ENCODE assay signal across 39 mouse cellular contexts in the genomic region with DNA sequence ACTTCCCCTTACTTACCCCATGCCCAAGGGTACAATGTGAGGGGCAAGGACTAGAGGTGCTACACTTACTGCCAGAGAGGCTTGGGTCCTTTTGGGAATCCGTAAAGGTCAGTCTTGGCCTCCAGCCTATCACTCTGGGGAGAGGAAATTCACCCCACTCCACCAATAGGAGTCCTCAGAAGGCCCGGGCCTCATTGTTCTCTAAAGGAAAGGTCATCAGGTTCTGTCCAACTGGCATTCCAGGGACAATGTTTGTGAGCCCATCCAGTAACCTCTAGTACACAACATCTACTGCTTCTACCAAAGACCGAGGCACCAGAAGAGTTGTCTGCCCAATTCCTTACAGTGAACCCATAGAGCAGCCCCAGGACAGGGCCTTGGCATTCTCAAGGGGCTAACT. TPM values are rescaled to one million over a fixed set of nuclear protein-coding genes. Genes with fewer than 3 reads are reported as not detected.
"Had no signal": no experiment of that assay in that cellular context is flagged by ENCODE, and none has a peak within 500 bp of the region (broad histone marks: within the 10 kb centered on the region; RNA-seq: fewer than 3 reads in every experiment).

Tex38 (minus strand) TSS at position 101 of the 400 bp plus-strand sequence.

- DNase-seq: left cerebral cortex, postnatal 4 days; liver; liver, embryonic 13.5 days; liver, postnatal 0 days; lung, adult 18-20 months; lung, embryonic 14.5 days; lung, postnatal 10 days; lung, postnatal 14 days; lung, postnatal 36 days; lung, postnatal 4 days; midbrain, embryonic 14.5 days had no signal

- ATAC-seq: liver, embryonic 12.5 days; liver, postnatal 0 days; lung, postnatal 0 days; midbrain, embryonic 13.5 days; midbrain, embryonic 15.5 days; midbrain, embryonic 16.5 days had no signal

- H3K9me3 ChIP-seq: limb, embryonic 10.5 days; limb, embryonic 12.5 days; limb, embryonic 13.5 days; limb, embryonic 15.5 days; liver, embryonic 12.5 days; liver, embryonic 13.5 days; liver, embryonic 15.5 days; lung, embryonic 15.5 days; midbrain, embryonic 10.5 days; midbrain, embryonic 12.5 days; midbrain, embryonic 13.5 days; midbrain, embryonic 15.5 days had no signal

- H3K4me2 ChIP-seq: limb, embryonic 12.5 days; limb, embryonic 13.5 days; limb, embryonic 15.5 days; liver, embryonic 11.5 days; liver, embryonic 12.5 days; liver, embryonic 13.5 days; liver, embryonic 15.5 days; lung, embryonic 14.5 days; lung, embryonic 15.5 days; midbrain, embryonic 11.5 days; midbrain, embryonic 12.5 days; midbrain, embryonic 13.5 days; midbrain, embryonic 15.5 days had no signal

- H3K4me3 ChIP-seq: left cerebral cortex, adult 2 months; limb, embryonic 10.5 days; limb, embryonic 12.5 days; limb, embryonic 13.5 days; limb, embryonic 15.5 days; liver, embryonic 12.5 days; liver, embryonic 13.5 days; liver, embryonic 15.5 days; lung, embryonic 15.5 days; megakaryocyte, embryonic 14.5 days; midbrain, embryonic 10.5 days; midbrain, embryonic 12.5 days; midbrain, embryonic 13.5 days; midbrain, embryonic 15.5 days; myocyte had no signal

- H3K27me3 ChIP-seq: limb, embryonic 12.5 days; limb, embryonic 13.5 days; limb, embryonic 15.5 days; liver, embryonic 12.5 days; liver, embryonic 13.5 days; liver, embryonic 15.5 days; lung, embryonic 15.5 days; megakaryocyte, embryonic 14.5 days; midbrain, embryonic 12.5 days; midbrain, embryonic 13.5 days; midbrain, embryonic 15.5 days had no signal

- H3K9ac ChIP-seq: limb, embryonic 12.5 days; limb, embryonic 13.5 days; limb, embryonic 15.5 days; liver, embryonic 12.5 days; liver, embryonic 13.5 days; liver, embryonic 14.5 days; liver, embryonic 15.5 days; liver, postnatal 0 days; lung, embryonic 14.5 days; lung, embryonic 15.5 days; midbrain, embryonic 12.5 days; midbrain, embryonic 13.5 days; midbrain, embryonic 15.5 days had no signal

- H3K27ac ChIP-seq: left cerebral cortex, adult 2 months; limb, embryonic 10.5 days; limb, embryonic 12.5 days; limb, embryonic 13.5 days; limb, embryonic 15.5 days; liver, embryonic 12.5 days; liver, embryonic 13.5 days; liver, embryonic 14.5 days; liver, embryonic 15.5 days; lung, embryonic 15.5 days; macrophage; midbrain, embryonic 10.5 days; midbrain, embryonic 12.5 days; midbrain, embryonic 13.5 days; midbrain, embryonic 15.5 days had no signal

RNA-seq across cellular contexts. Expression of gene Tex38, which starts in this region (rescaled TPM):
- total RNA-seq: left cerebral cortex, postnatal 10 days; left cerebral cortex, postnatal 25 days; liver, adult 2 months; megakaryocyte progenitor cell, adult 5-6 weeks; megakaryocyte, adult 5-6 weeks; megakaryocyte-erythroid progenitor cell, adult 5-6 weeks; monocyte, adult 5-6 weeks had no signal
- polyA plus RNA-seq: liver, embryonic 12.5 days; liver, embryonic 13.5 days; liver, embryonic 15.5 days; liver, embryonic 16.5 days; lung, embryonic 14.5 days; macrophage; midbrain, embryonic 11.5 days; midbrain, embryonic 12.5 days; myocyte had no signal
